Mouse (Mus musculus) bone marrow macrophage, adult 2 months (primary cell): ENCODE measurements around the gene Snx14. TPM values are rescaled to one million over a fixed set of nuclear protein-coding genes. Genes with fewer than 3 reads are reported as not detected.

Experiments
- H3K27ac ChIP-seq: 2 replicates; pipeline ENCODE4 v1.5.1; 2012; ENCODE audit warnings: low read depth, low read length; ENCODE audit not compliant: insufficient read depth
- H3K4me1 ChIP-seq: 2 replicates; pipeline ENCODE4 v1.6.1; 2012; ENCODE audit warnings: low read length; ENCODE audit not compliant: control insufficient read depth, insufficient read depth
- H3K4me3 ChIP-seq: 2 replicates; pipeline ENCODE4 v1.5.1; 2012; ENCODE audit warnings: mild to moderate bottlenecking, low read length, moderate library complexity; ENCODE audit not compliant: insufficient read depth
- CTCF ChIP-seq: IDR thresholded peaks from 2 replicates; pipeline ENCODE4 v1.5.1; 2012; ENCODE audit warnings: low read depth, mild to moderate bottlenecking, low read length, moderate library complexity
- POLR2A ChIP-seq: IDR thresholded peaks from 2 replicates; pipeline ENCODE4 v1.6.1; 2012; ENCODE audit warnings: mild to moderate bottlenecking, low read depth, low read length, borderline replicate concordance
- polyA plus RNA-seq: library from polyadenylated mRNA; stranded (reverse); fragments of >200 nt; gene quantifications from 2 replicates; pipeline ENCODE4 v1.2.4, GENCODE M21; 2012; ENCODE audit not compliant: missing spikeins, insufficient read depth, insufficient read length

The Snx14 gene
- polyA plus RNA-seq, 1 experiment: 40.4 TPM

DNA sequence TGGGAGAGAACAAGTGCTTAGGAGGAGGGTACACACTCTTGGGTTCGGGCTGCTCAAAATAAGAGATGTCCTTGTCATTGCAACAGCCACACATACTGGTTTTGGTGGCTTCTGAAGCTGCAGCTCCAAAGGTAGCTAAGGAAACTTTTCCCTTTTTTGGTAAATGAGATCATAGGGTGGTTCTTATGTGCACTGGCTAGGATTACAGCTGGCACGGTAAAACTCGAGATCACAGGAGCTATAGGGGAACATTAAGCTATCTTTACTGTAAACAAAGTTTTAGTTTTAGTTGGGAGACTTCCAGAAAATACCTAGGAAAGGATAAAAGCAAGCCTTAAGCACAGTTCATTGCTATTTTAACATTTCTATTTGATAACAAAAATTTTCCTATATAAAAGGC is 87.6 kb downstream of the Snx14 start:
- H3K4me3 ChIP-seq: no peak overlapping the region
- no peak overlapping the region for H3K27ac ChIP-seq
- peaks cover 26% of the 10 kb centered on the region for H3K4me1 ChIP-seq
- no peak for TF ChIP-seq POLR2A
- TF ChIP-seq CTCF: no peak

DNA sequence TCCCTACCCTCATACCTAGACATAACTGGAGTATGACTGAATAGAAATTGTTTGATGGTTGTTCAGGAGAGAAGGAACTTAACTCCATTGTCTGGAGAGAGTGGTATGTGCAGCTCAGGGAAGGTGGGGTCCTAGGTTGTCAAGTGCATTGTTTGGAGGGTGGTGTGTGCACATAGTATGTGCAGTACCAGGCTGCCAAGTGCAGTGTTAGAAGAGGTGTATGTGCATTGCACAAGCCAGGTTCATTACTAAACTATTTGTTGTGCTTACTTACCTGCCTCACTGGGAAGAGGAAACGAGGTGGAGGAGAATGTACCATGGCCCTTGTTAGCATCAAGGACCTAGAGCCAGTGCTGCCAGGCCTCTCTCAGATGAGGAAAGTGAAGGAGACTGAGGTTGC is 88.4 kb downstream of the Snx14 start:
- no peak for TF ChIP-seq CTCF
- H3K27ac ChIP-seq: no peak overlapping the region
- peaks cover 26% of the 10 kb centered on the region for H3K4me1 ChIP-seq
- no peak overlapping the region for H3K4me3 ChIP-seq

DNA sequence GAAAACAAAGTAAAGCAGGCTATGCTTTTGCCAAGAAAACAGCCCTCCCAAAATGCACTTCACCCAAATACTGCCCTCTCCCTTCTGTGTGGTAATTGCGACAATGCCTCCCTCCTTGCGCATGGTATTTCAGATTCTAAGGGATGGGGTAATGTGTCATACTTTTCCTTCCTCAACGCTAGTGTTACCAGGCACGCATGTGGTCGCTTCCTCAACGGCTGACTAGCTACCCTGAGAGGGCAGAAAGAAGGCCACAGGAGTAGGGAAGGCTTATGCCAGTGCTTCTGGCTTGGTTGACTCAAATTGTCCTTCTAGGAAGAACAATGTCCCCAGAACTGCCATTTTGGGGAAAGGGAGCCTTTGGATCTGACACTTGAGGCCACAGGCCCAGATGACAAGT is 90.1 kb downstream of the Snx14 start:
- Histone ChIP-seq H3K4me3 (no peak overlapping the region), H3K27ac (no peak overlapping the region), H3K4me1 (peaks cover 22% of the 10 kb centered on the region)
- TF ChIP-seq POLR2A: no peak
- no peak for TF ChIP-seq CTCF

DNA sequence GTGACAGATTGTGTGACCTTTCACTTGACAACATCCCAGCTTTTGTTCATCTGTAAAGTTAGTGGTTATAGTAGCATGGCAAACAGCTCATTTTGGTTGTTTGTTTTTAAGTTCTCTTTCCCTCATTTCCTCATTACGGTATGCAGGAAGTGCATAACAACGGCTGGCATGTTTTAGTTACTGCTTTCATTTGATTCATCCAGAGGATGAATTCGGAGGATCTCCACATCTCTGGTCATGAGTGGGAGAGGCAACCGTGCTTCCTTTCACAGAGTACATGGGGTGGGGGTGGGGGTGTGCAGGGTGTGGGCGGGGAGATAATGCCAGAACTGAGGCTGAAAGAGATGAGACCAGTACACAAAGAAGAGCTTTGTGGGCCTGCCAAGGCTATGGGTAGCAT is 91.9 kb downstream of the Snx14 start:
- TF ChIP-seq POLR2A: no peak
- TF ChIP-seq CTCF: no peak
- Histone ChIP-seq H3K27ac (no peak overlapping the region), H3K4me1 (peaks cover 20% of the 10 kb centered on the region), H3K4me3 (no peak overlapping the region)

DNA sequence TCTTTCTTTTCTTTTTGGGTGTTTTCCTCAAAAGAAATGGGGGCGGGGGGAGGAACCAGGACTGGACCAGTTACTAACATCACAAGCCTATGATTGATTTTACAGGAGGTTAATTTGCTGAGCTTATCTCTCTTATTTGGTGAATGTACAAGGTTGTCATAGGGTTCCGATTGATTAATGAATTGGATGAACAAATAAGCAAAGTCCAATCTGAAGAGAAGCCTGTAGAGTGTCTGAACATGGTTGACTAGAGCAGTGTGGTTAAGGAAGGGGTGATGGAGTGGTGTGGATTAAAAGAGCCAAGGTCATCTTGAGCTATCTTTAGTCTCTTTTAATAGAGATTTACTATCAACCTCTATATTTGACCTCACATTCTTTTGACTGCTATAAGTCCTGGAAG is 94.3 kb downstream of the Snx14 start:
- no peak for TF ChIP-seq POLR2A
- no peak for TF ChIP-seq CTCF
- Histone ChIP-seq H3K4me1 (peaks cover 20% of the 10 kb centered on the region), H3K4me3 (no peak overlapping the region), H3K27ac (no peak overlapping the region)

DNA sequence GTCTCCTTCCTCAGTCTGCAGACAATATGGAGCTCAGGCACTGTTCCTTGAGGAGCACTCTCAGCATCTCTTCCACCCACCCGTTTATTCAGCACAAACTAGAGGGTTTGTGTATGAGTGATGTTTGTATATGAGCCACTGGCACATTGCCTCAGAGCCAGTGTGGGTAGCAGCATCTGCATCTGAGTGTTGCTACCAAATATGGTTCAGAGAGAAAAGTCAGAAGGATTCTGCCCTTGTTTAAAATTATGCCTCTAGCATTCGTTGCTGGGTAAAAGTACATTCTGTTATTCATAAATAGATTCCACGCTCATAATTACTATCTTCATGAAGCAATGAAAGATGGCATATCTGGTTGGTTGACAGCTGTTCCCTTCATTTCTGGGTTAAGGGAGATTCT is 96.1 kb downstream of the Snx14 start:
- Histone ChIP-seq H3K4me1 (peaks cover 8% of the 10 kb centered on the region), H3K27ac (no peak overlapping the region), H3K4me3 (no peak overlapping the region)
- no peak for TF ChIP-seq POLR2A
- no peak for TF ChIP-seq CTCF

DNA sequence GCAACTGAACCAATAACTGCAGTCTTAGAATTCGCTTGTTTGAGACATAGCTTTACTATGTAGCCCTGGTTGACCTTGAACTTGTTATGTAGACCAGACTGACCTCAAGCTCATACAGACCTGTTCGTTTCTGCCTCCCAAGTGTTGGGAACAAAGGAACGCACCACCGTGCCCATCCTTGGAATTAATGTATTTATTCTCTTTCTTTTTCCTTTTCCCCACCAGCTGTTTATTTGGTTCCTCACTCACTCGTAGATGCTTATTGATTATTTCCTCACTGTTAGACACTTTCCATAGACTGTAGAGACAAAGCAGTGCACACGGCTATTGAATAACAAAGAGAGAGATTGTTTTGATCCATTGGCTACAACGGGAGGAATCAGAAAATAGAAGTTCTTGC is 96.5 kb downstream of the Snx14 start:
- no peak overlapping the region for H3K27ac ChIP-seq
- peaks cover 7% of the 10 kb centered on the region for H3K4me1 ChIP-seq
- no peak for TF ChIP-seq CTCF
- no peak for TF ChIP-seq POLR2A
- no peak overlapping the region for H3K4me3 ChIP-seq

DNA sequence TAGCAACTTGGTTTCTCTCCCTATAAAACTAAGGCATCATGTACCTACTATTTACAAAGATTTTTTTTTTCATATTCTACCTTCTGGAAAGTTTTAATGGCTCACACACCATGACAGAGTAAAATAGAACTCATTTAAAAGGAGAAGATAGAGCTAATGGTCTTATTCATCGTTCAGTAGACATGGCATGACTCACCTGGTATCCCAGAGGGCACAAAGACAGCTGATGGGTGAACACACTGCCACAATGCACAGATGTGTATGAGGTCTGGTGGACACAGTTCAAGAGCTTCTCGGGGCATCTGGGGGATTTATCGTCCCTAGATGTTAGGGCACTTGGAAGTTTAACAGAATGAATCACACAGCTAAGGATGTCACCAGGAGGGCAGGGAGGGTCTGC is 97.9 kb downstream of the Snx14 start:
- Histone ChIP-seq H3K4me1 (no peaks in the 10 kb centered on the region), H3K4me3 (no peak overlapping the region), H3K27ac (no peak overlapping the region)
- TF ChIP-seq CTCF (no peak), POLR2A (no peak)

DNA sequence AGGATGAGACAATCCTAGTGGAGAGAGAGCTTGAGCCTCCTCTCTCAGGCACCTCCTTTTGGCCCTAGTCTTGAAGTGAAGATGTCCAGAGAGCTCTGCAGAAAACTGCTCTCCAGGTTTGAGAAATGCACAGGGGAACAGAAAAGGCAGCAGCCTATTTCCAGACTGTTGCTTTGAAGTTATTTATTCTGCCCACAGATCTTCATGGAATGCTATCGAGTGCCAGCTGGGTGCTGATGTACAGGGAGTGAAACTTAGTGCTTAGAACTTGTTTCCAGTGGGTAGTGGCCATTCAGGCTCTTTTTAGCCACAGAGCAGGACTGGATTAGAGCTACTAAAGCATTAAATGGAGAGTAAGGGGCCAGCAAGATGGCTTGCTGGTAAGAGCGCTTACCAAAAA is 102.9 kb downstream of the Snx14 start:
- no peak for TF ChIP-seq CTCF
- no peak for TF ChIP-seq POLR2A
- H3K4me1 ChIP-seq: no peaks in the 10 kb centered on the region
- H3K27ac ChIP-seq: no peak overlapping the region
- H3K4me3 ChIP-seq: no peak overlapping the region

DNA sequence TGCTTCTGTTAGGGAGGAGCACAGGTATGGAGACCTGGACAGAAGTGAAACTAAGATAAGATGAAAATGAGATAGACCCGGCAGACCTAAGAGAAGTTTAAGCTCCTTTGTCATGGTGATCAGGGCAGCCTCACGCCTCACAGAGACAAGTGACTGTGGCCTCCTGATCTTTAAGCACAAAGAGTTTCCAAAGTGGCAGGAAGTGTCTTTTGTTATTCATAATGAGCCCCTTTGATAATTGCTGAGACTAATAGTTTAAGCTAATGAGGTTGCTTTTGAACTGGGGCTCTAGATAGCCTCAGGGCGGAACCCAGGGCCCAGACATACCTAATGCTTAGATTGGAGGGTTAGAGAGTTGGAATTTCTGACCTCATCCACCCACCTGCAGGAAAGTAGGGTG is 106.3 kb downstream of the Snx14 start:
- TF ChIP-seq POLR2A (no peak), CTCF (no peak)
- H3K4me1 ChIP-seq: no peaks in the 10 kb centered on the region
- no peak overlapping the region for H3K27ac ChIP-seq
- H3K4me3 ChIP-seq: no peak overlapping the region

DNA sequence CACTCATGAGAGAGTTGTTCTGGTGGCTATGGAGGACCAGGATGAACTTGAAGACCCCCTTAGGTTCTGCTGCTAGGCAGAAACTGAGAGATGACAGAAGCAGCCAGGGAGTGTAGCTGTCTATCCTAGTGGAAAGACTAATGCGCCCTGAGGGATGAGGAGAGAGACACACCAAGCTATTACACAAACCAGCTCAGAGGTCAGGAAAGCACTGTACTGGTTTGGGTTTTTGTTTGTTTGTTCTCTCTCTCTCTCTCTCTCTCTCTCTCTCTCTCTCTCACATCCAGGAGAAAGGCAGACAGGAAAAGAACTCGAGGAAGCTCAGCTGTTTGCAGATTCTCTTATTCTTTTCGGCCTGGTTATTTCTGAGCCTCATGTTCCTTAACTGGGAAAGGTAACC is 108.4 kb downstream of the Snx14 start:
- no peak overlapping the region for H3K4me3 ChIP-seq
- no peaks in the 10 kb centered on the region for H3K4me1 ChIP-seq
- TF ChIP-seq POLR2A (no peak), CTCF (no peak)
- no peak overlapping the region for H3K27ac ChIP-seq
